Mouse (Mus musculus): ENCODE measurements around the gene B9d2. TPM values are rescaled to one million over a fixed set of nuclear protein-coding genes. Genes with fewer than 3 reads are reported as not detected.

The B9d2 gene
- polyA plus RNA-seq, 1 experiment, result 40.8 TPM

- no peak for TF ChIP-seq POLR2A (IDR thresholded peaks at IDR 0.05; ENCODE audit: borderline replicate concordance, control insufficient read depth, low read depth, low read length)
- no peak for TF ChIP-seq CTCF (IDR thresholded peaks at IDR 0.05; ENCODE audit: control insufficient read depth, insufficient read depth, low read length)
- WGBS, result 85% methylated on average over 15 of the region's 15 CpGs
- H3K4me3 ChIP-seq (replicated peaks; ENCODE audit: control insufficient read depth, low read depth, low read length), result no peak overlapping the region
- peaks cover 5% of the 10 kb centered on the region for H3K4me1 ChIP-seq (ENCODE audit: control insufficient read depth, insufficient read depth, low read length)
- H3K27ac ChIP-seq (ENCODE audit: control insufficient read depth, insufficient read depth, low read depth, low read length, poor library complexity), result no peak overlapping the region
These were observed 4.3 kb upstream of the B9d2 start for GRCm38 (mm10) chr7:25676085-25676781.

DNA sequence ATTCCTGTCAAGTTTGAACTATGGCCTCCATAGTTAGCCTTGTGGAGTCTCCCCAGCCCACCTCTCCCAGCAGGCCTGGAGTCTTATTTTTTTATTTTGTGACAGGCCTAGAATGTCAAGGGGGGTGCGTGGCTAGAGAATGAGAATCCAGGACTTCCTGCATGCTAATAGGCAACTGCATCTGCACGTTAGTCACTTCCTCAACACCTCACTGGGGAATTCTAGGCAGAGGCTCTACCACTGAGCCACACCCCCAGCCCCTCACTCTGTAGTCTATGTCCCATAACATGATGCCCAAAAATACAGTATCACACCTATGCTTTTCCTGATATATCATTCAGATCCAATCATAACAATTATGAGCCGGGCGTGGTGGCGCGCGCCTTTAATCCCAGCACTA is 3.6 kb upstream of the B9d2 start:
- TF ChIP-seq CTCF (IDR thresholded peaks at IDR 0.05; ENCODE audit: control insufficient read depth, insufficient read depth, low read length), result no peak
- H3K27ac ChIP-seq (ENCODE audit: control insufficient read depth, insufficient read depth, low read depth, low read length, poor library complexity), result no peak overlapping the region
- H3K4me1 ChIP-seq (ENCODE audit: control insufficient read depth, insufficient read depth, low read length), result peaks cover 10% of the 10 kb centered on the region
- no peak overlapping the region for H3K4me3 ChIP-seq (replicated peaks; ENCODE audit: control insufficient read depth, low read depth, low read length)
- WGBS, result 77% methylated on average over 7 of the region's 7 CpGs

DNA sequence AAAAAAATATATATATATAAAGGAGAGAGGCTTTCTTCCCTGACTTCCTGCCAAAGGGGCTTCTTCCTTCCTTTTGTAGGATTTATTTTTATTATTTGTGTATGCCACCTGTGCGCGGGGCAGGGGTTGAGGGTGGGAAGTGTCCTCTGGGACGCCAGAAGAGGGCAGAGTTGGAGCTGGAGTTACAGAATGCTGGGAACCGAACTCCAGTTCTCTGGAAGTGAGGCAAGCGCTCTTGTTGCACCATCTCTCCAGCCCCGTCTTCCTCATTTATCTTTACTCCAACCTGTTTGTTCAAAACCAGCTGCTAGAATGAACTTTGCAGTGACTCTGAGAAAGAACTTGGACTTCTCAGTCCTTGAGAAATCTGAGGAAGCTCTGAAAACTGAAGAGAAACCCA is 609 bp upstream of the B9d2 start:
- TF ChIP-seq CTCF (IDR thresholded peaks at IDR 0.05; ENCODE audit: control insufficient read depth, insufficient read depth, low read length), result peak; percentile 20; the same call in 1 of the 2 replicates
- TF ChIP-seq POLR2A (IDR thresholded peaks at IDR 0.05; ENCODE audit: borderline replicate concordance, control insufficient read depth, low read depth, low read length), result no peak
- 2% methylated on average over 6 of the region's 6 CpGs for WGBS
- peaks cover 24% of the 10 kb centered on the region for H3K4me1 ChIP-seq (ENCODE audit: control insufficient read depth, insufficient read depth, low read length)
- peak overlapping the region; percentile 97 for H3K27ac ChIP-seq (ENCODE audit: control insufficient read depth, insufficient read depth, low read depth, low read length, poor library complexity)
- H3K4me3 ChIP-seq (replicated peaks; ENCODE audit: control insufficient read depth, low read depth, low read length), result peak overlapping the region; percentile 1

DNA sequence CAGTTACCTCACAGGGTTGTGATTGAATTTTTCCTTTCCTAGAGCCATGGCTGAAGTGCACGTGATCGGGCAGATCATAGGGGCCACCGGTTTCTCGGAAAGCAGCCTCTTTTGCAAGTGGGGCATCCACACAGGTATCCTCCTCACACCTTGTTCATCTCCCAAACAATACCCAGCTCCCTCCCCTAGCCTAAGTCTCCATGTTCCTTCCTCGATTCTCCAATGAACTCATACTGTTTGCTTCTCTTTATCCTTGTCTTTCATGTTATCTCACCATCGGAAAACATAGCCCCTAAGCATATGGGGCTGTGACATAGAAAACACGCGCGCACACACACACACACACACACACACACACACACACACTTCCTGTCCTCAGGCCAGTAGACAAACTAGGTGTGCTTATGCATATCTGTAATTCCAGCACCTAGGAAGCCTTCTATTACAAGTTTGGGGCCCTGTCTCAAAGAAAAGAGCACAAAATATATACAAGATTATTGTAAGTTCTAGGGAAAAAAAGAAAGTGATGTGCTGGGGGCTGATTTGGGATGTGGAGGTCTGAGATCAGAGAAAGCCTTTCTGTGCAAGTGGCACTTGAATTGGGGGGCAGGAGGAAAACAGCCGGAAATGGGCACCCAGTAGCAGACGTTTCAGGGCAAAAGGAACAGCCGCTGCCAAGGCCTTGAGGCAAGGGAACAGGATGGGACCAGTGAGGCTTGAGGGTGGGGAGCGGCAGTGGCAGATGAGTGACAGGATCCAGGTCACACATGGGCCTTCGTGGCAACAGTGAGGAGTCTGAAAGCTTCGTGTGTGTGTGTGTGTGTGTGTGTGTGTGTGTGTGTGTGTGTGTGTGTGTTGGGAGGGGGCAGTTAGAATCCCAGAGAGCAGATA is 1.0 kb downstream of the B9d2 start:
- peaks cover 24% of the 10 kb centered on the region for H3K4me1 ChIP-seq (ENCODE audit: control insufficient read depth, insufficient read depth, low read length)
- peak overlapping the region; percentile 52 for H3K27ac ChIP-seq (ENCODE audit: control insufficient read depth, insufficient read depth, low read depth, low read length, poor library complexity)
- TF ChIP-seq POLR2A (IDR thresholded peaks at IDR 0.05; ENCODE audit: borderline replicate concordance, control insufficient read depth, low read depth, low read length) (no peak), CTCF (IDR thresholded peaks at IDR 0.05; ENCODE audit: control insufficient read depth, insufficient read depth, low read length) (no peak)

DNA sequence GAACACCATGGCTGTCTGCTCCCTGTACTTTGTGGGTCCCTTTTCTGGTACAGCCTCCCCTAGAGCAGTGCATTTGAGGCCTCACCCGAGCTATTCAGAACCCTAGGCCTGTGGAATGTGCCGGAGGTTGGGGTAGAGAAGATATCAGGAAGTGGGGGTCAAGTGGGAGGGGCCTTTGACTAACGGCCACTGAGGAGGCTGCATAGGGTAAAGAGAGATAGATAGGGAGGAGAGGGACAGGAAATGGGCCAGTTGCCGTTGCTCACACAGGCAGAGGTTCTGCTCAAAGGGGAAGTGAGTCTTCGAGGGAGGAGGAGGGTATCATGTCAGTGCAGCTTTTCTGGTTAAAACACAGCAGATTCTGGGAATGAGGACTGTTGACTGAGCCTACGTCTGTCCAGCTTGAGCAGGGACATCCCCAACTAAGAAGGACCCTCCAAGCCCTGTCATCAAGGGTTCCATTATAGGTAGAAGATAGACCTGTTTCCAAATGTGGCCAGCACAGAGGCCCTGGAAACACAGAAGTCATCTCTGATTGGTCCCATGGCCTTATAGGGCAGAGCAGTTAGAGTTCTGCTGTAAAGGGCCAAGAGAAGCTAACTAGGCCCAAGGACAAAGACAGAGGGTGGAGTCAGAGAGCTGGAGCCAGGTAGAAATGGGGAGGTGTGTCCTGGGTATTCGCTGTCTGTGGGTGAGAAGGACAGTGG is 3.0 kb downstream of the B9d2 start:
- no peak for TF ChIP-seq CTCF (IDR thresholded peaks at IDR 0.05; ENCODE audit: control insufficient read depth, insufficient read depth, low read length)
- peak; percentile 71; the same call in 1 of the 2 replicates for TF ChIP-seq POLR2A (IDR thresholded peaks at IDR 0.05; ENCODE audit: borderline replicate concordance, control insufficient read depth, low read depth, low read length)
- 4% methylated on average over 7 of the region's 7 CpGs for WGBS
- Histone ChIP-seq H3K27ac (ENCODE audit: control insufficient read depth, insufficient read depth, low read depth, low read length, poor library complexity) (peak overlapping the region; percentile 89), H3K4me3 (replicated peaks; ENCODE audit: control insufficient read depth, low read depth, low read length) (no peak overlapping the region), H3K4me1 (ENCODE audit: control insufficient read depth, insufficient read depth, low read length) (peaks cover 24% of the 10 kb centered on the region)

More for the DNA sequence above, 1.0 kb downstream of the B9d2 start:
- H3K4me3 ChIP-seq (replicated peaks; ENCODE audit: control insufficient read depth, low read depth, low read length), result peak overlapping the region; percentile 87
- under 1% methylated on average over 15 of the region's 15 CpGs for WGBS

GRCm38 (mm10) chr7:25684659-25685058 is 4.1 kb downstream of the B9d2 start:
- peaks cover 22% of the 10 kb centered on the region for H3K4me1 ChIP-seq (ENCODE audit: control insufficient read depth, insufficient read depth, low read length)
- 86% methylated on average over 6 of the region's 6 CpGs for WGBS

GRCm38 (mm10) chr7:25685926-25686470 is 5.4 kb downstream of the B9d2 start:
- H3K4me3 ChIP-seq (replicated peaks; ENCODE audit: control insufficient read depth, low read depth, low read length), result peak overlapping the region; percentile 19
- TF ChIP-seq POLR2A (IDR thresholded peaks at IDR 0.05; ENCODE audit: borderline replicate concordance, control insufficient read depth, low read depth, low read length), result 0 out of 2 replicates have a peak, but pooled peaks have one; percentile 35
- no peak for TF ChIP-seq CTCF (IDR thresholded peaks at IDR 0.05; ENCODE audit: control insufficient read depth, insufficient read depth, low read length)
- peak overlapping the region; percentile 49 for H3K27ac ChIP-seq (ENCODE audit: control insufficient read depth, insufficient read depth, low read depth, low read length, poor library complexity)
- H3K4me1 ChIP-seq (ENCODE audit: control insufficient read depth, insufficient read depth, low read length), result peaks cover 22% of the 10 kb centered on the region
- WGBS, result 59% methylated on average over 21 of the region's 21 CpGs

More at GRCm38 (mm10) chr7:25684659-25685058, 4.1 kb downstream of the B9d2 start:
- Histone ChIP-seq H3K4me3 (replicated peaks; ENCODE audit: control insufficient read depth, low read depth, low read length) (no peak overlapping the region), H3K27ac (ENCODE audit: control insufficient read depth, insufficient read depth, low read depth, low read length, poor library complexity) (peak overlapping the region; percentile 27)
- TF ChIP-seq POLR2A (IDR thresholded peaks at IDR 0.05; ENCODE audit: borderline replicate concordance, control insufficient read depth, low read depth, low read length) (no peak), CTCF (IDR thresholded peaks at IDR 0.05; ENCODE audit: control insufficient read depth, insufficient read depth, low read length) (no peak)
